Mouse (Mus musculus) retina, postnatal 1 day (tissue): Measurements from ENCODE around the gene Mterf2.

ENCODE experiments used
- DNase-seq: peaks from one replicate; pipeline ENCODE4 v3.0.0-alpha.2; 2012

The Mterf2 gene

DNA sequence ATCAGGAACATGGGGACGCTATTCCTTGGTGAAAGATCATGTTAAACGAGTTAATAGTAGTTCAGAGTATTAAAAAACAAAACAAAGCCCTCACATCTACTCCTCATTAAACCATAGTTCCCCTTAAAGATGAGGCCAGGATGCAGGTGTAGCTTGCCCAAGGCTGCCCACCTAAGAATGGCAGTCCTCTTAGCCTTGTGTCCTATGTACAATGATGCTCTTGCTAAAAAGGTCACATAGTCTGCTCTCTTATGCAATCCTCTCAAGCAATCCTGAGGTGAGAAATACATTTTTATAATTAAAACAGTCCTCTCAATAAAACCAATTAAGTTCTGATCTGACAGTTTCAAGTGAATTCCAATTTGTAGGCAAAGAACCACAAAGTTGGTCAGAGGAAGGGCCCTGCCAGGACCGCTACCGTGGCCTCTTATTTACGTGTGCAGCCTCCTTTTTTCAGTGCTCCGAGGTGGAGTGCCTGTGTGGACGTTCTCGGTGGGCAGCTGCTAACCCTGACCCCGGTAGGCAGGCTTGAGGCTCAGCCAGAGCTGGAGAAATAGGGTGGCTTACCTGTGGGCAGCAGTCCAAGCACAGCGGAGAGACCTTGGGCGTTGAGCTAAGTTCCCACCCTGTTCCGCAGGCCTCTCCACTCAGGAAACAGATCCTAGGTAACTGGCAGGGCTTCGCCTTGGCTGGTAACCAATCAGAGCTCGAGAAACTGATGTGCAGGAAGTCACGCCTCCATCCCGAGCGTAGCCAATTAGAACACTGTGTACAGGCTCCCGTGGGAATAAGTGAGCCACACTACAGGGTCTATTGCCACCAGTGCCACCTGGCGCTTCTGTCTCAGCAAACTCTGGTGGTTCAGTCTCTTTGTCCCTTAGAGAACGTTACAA is at the start of gene Mterf2:
Mterf2 (minus strand) TSS at position 633 of the 893 bp plus-strand sequence.
- DNase-seq, result peak; percentile 99

DNA sequence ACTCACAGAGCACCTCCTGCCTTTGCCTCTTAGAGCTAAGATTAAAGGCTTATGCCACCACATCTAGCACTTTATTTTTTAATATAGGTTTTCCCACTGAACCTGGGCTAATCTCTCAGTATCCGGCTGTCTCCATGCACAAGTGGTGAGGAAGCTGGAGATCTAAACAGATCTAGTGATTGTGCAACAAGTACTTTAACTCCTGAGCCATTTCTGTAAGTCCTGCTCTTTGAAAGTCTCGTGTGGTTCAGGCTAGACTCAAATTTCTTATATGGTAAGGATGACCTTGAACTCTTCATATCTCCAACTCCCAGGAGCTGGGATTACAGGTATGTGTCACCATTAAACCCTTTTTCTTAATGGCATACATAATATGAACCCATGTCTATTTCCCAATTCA is 48.8 kb upstream of the Mterf2 start:
- DNase-seq, result no peak

DNA sequence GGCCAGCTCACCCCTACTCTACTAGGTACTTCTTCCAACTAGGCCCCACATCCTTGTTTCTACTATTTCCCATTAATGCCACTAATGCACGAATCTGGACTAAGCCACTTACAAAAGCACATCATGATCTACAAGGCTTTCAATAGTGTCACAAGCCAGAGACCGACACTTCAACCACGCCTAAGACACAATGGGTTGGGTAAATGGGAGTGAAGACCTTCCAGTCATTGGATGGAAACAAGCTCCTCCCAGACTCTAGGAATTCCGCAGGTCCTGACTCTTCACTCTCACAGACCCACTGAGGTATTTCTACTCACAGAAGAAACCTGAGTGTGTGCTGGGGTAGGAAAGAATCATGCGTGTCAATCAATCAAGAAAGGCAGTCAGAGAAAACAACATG is 37.5 kb upstream of the Mterf2 start:
- peak; percentile 33 for DNase-seq

DNA sequence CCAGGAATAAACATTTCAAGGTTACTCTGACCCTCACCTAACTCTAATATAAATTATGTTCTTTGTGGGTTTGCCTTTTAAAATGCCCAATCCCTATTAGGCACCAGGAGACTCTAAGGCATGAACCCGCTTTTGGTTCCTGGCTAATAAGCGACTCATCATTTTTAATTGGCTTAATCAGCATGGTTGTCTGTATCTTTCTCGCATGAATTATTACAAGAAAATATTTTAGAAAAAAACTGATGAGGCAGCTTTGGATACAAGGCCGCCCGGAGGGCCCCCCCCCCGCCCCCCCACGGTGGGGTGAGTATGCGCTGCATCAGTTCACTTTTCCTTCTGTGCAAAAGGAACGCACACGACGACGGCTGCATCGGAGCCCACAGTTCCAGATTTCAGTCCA is 37.0 kb upstream of the Mterf2 start:
- DNase-seq, result peak; percentile 66

DNA sequence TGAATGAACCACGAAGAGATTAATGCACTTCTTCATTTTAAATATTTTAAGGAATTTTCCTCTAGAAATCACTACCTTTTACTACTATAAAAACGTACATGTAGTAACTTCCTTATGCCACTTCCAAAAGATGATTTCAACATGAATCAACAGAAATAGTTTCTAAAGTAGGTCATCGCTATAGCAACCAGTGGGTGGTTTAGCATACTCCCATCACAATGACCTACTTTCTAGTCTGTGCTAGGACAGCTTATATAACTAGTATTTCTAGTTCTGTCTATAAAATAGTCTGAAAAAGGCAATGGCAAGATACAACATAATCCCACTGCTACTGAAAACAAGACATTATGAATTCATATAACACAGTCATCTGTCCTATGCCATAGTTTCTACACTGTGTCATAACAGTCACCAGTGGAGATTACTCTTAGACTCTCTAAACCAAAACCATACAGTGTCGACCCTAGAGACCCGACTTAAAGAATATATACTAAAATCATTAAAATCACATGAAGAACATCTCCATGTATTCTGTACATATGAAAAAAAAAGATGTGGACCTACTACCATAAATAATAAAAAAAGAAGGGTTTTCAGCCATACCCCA is 34.0 kb upstream of the Mterf2 start:
- DNase-seq, result peak; percentile 91

DNA sequence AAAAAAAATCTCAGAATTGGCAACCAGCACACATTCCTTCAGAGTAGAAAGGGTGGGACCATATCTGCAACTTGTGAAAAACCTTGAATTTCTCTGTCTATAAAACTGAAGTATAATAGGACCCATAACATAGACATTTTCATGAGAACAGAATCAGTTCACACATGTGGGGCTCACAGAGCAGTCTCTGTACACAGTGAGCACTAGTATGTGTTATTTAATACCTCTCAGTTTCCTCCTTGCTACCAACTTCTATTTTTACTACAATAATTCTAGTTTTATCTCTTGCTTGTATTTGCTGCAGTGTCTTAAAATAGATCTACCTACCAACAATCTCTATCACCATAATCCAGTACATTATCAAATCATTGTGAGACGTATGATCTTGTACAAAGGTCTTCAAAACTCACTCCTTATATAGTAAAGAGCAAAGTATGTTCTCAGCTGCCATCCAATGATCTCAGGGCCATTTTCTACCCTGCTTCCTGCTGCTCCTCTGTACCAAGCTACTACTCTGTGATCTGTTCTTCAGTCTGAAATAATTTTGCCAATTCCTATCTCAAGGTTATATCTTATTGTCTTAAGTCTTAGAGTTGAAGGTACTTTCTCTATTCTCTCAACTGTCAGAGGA is 32.3 kb upstream of the Mterf2 start:
- no peak for DNase-seq

DNA sequence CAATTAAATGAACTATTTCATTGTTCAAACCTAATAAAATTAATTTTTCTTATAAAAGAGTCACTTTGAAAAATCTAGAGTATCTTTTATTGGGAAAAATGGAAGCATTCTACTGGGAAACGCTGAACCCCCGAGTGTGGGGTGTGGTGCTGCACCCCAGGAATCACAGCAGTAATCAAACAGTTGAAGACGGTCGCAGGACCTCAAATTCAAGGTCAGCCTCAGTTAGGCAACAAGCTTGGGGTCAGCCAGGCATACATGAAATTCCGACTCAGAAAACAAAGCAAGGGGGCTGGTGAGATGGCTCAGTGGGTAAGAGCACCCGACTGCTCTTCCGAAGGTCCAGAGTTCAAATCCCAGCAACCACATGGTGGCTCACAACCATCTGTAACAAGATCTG is 29.6 kb upstream of the Mterf2 start:
- DNase-seq, result no peak

DNA sequence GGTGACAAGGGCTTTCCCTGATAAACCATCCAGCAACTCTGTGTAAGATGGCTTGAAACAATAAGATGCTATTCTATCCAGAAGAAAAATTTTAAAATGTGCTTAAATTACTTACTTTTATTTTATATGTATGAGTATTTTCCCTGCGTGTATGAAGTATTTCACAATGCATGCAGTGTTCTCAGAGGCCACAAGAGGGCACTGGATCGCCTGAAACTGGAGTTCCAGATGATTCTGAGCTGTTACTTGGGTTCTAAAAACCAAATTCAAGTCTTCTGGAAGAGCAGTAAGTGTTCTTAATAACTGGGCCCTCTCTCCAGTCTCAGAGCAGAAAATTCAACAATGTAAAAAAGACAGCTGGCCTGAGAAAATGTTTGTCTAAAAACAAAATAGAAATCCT is 26.4 kb upstream of the Mterf2 start:
- DNase-seq, result peak; percentile 72

DNA sequence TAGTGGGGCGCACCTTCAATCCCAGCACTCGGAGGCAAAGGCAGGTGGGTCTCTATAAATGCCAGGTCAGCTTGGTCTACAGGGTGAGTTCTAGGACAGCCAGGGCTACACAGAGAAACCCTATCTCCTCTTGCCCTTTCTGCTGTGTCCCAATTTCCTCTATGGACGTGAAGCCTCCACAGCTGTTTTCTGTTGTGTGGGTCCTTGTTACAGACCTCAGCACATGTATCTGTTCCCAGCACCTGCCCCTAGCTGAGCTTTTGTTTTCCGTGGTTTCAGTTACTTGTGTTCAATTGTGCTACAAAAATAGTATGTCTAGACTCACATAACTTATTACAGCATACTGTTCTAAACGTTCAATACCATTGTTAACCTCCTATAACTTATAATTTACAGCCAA is 21.4 kb upstream of the Mterf2 start:
- DNase-seq, result no peak

DNA sequence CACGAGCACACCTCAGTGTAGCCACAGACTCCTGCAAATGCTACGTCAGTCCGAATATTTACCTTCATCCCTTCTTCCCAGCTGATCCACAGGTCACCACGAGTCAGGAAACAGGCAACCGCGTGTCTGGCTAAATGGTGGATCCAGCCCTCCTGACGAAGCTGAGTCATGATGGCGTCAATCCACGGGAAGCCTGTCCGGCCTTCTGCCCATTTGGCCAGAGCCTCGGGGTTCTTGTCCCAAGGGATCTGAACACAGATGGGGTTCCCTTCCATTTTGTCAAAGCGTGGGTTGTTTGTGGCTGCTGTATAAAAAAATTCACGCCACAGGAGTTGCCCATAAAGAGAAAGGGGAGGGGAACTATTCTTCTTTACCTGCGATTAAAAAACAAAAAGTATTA is 18.5 kb upstream of the Mterf2 start:
- no peak for DNase-seq

DNA sequence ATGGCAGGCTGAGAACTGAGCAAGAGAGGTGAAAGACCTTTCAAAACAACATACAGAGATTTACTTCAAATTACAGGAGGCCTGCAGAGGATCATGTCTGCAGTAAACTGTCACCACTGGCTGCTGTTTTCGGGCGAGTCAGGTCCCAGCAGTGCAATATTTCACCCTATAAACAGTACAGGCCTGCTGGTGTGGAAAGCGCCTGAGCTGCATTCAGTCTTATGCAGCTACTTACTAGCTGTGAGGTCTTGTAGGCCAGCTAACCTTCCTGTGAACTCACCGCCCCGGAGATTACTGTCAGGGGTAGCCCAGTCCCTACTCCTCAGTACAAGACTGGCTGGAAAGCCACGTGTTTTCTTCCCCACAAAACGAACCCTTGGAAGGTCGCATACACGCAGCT is 13.6 kb upstream of the Mterf2 start:
- no peak for DNase-seq

DNA sequence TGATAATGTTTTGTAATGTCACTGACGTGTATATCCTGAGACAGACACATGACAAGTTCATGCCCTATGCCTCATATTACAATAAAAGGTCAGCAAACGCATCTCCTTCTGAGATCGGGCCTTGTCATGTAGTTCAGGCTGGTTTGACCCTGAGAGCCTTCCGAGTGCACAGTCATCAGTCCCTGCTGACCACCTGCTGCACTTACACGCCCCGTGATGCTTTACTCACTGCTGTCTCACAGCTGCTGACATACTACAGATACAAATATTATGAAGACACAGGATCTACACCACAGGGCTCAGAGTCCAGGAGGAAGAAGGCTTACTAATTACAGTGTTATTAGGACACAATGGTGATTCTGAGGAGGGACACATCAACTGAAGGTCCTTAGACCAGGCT is 8.7 kb upstream of the Mterf2 start:
- DNase-seq, result no peak

DNA sequence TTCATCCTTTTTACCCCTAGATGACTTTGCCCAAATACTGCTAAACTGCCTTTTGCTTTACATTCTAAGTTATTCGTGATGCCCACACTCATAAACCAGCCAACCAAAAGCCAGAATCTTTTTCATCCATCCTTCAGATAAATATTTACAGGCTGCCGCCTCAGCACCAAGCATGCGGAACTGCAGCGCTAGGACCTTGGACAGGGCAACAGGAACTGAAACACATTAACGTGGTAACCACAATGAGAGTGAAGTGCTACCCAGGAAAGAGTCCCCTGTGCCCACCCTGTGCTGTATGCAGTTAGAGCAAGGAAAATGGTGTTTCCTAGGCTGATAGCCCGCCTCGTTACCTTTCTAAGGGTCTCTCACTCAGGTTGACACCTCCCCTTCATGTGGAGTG is 626 bp upstream of the Mterf2 start:
- no peak for DNase-seq

DNA sequence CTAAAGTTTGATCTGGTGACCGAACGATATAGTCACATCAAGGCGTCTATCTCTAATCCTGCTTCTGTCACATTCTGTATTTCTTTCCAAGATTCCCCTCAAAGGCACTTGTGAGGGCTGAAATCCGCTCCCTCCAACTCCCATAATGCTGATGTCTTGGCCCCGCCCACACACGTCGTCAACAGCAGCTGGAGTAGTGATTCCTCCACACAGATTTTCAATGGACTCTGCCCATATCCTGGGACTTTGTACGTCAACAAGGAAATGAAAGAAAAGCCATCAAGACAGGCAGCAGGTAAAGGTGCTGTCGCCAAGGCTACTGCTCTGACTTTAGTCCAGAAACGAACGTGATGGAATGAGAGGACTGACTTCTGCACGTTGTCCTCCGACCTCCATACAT is 2.6 kb downstream of the Mterf2 start:
- DNase-seq, result no peak

DNA sequence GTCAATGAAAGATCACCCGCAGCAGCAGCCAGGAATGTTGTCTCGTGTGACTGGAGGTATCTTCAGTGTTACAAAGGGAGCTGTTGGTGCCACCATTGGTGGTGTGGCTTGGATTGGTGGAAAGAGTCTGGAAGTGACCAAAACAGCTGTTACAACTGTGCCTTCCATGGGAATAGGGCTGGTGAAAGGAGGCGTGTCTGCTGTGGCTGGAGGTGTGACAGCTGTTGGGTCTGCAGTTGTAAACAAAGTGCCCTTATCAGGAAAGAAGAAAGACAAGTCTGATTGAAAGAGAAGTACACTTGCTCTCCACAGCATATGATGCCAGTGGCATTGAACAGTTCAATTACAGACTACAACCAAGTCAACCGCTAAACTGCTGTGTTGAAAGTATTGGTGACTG is 13.4 kb downstream of the Mterf2 start:
- no peak for DNase-seq

DNA sequence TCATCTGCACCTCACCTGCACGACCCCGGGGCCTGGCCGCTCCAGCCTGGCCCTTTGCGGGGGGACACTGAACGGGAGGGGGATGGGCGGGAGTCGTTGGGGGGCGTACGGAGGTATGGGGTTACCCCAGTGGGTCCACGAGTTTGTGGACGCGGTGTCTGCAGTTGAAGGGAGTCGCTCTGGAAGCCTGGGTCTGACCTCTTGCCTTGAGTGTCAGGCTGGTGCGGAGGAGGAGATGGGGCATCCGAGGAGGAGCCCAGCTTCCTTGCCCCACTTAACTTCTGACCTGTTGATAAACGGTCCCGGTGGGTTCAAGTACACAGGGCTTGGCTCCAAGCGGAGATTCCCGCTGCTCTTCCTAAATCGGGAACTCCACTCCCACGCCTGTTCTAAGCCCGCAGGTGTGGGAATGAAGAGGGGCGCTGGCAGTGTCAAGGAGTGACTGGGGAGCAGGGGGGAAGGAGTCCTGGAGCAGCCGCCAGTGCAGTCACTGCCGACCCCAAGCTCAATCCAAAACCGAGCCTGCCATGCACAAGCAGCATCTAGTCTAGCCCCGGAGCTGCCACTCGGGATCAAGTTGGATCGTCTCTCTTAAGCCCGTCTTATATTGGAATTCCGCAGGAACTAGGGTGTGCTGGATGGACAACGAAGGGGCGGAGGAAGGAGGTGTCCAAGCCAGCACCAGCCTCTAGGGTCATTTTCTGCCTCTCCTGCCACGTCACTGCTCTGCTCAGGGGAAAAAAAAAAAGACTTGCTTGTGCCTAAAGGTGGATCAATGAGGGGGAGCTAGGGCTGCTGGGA is 24.5 kb downstream of the Mterf2 start:
- peak; percentile 61 for DNase-seq

DNA sequence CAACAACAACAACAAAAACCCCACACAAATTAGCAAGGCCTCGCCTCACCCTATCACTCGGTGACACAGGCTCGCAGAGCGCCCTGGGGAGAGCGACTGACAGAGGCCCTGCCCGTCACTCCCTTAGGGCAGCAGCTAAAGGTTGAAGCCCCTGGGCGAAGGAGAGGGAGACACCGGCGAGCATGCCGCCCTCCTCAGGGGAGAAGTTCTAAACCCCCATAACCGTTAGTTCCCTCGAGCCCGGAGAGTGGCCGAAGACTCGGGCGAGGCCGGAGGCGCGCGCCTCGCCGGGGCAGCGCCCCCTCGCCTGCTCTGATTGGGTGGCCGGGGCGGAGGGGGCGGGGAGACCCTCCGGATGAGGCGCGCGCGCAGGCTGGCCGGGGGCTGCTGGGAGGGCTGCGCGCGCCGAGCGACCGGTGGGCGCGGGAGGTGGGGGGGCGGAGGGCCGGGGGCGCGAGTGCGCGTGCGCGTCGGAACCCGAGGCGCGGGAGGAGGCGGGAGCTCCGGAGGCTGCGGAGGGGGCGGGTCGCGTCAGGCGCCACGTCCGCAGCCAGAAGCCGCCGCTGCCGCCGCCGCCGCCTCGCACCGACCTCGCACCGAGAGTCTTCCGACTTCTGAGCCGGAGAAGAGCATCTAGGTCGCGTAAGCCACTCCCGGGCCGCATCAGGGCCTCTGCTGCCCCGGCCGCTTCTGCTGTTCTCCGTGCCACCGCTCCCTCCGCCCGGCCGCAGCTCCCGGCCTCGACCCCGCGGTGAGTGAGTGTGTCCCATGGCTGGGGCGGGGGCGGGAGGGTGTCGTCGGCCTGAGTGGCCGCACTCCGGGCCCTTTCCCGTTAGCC is 25.4 kb downstream of the Mterf2 start, which contains the start of the genes Fhl4 and Tmem263:
Fhl4 (minus strand) TSS at position 249 of the 838 bp plus-strand sequence.
Tmem263 (plus strand) TSS at position 381 of the 838 bp plus-strand sequence.
- DNase-seq, result peak; percentile 96

DNA sequence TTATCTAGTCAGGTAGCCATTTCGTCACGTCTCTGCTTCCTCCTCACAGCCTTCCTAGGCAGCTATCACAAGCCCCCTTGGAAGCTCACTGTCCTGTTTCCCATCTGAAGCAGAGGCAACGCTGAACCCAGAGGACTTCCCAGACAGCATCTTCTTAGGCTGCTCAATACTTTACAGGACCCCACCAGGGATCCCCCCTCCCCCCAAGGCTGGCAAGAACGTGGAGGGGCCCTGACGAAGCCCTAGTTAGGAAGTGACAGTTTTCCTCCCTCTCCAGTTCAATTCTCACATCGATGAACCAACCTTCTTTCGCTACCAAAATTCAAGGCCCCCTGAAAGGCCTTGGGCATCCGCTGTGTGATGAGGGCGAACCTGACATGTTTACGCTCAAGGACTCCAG is 26.0 kb downstream of the Mterf2 start:
- DNase-seq, result no peak

DNA sequence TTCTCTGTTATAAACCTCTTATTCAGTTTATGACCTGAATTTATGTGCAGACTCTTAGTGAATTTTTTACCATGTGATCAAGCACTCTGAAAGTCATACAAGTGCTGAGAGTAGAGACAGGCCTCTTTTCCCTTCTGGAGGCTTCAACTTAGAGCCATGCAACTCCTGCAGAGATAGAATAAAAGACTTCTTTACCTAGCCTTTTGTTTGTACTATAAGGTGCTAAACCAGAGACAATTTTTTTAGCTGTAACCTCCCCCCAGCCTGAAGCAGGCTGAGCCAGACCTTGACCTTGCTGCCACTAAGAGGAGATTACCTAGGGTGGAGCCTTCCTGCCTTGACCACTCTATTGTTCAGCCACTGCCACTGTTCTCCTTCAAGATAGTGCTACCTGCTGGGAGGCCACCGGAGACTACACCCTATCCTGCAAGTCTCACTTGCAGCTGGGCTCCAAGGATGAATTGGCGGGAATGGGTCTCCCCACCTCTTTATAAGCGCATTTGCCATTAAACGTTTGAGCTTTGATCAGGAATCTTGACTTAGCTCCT is 56.1 kb downstream of the Mterf2 start:
- no peak for DNase-seq
